Mouse (Mus musculus): ENCODE data around the gene Cog4.
"Not testable (repeated sequence)": the region's sequence is repeated elsewhere in the genome, so short reads cannot be mapped to it uniquely, and the experiment has no call there.

Gene Cog4

GRCm38 (mm10) chr8:110877862-110878261, 31.5 kb downstream of the Cog4 start:
- in situ Hi-C loops (cut with MboI; ENCODE audit: low pct_unique_long_range_greater_than_20kb in 1 of 2, low sequenced_read_pairs in 2 of 2, unreplicated experiment in 1 of 2), result no loop called here

- in situ Hi-C loops (cut with MboI; ENCODE audit: low pct_unique_long_range_greater_than_20kb in 1 of 2, low sequenced_read_pairs in 2 of 2, unreplicated experiment in 1 of 2), result no loop called here
Observed at GRCm38 (mm10) chr8:110881741-110882310, 35.4 kb downstream of the Cog4 start.

- in situ Hi-C loops (cut with MboI; ENCODE audit: low pct_unique_long_range_greater_than_20kb in 1 of 2, low sequenced_read_pairs in 2 of 2, unreplicated experiment in 1 of 2), result no loop called here
Observed at GRCm38 (mm10) chr8:110883824-110884223, 37.4 kb downstream of the Cog4 start.

GRCm38 (mm10) chr8:110886634-110887033, 40.2 kb downstream of the Cog4 start:
- in situ Hi-C loops (cut with MboI; ENCODE audit: low pct_unique_long_range_greater_than_20kb in 1 of 2, low sequenced_read_pairs in 2 of 2, unreplicated experiment in 1 of 2), result no loop called here

- in situ Hi-C loops (cut with MboI; ENCODE audit: low pct_unique_long_range_greater_than_20kb in 1 of 2, low sequenced_read_pairs in 2 of 2, unreplicated experiment in 1 of 2), result no loop called here
Observed at GRCm38 (mm10) chr8:110887551-110887950, 41.2 kb downstream of the Cog4 start.

- in situ Hi-C loops (cut with MboI; ENCODE audit: low pct_unique_long_range_greater_than_20kb in 1 of 2, low sequenced_read_pairs in 2 of 2, unreplicated experiment in 1 of 2), result no loop called here
Observed at GRCm38 (mm10) chr8:110888441-110888840, 42.0 kb downstream of the Cog4 start.

GRCm38 (mm10) chr8:110888860-110889259, 42.5 kb downstream of the Cog4 start:
- in situ Hi-C loops (cut with MboI; ENCODE audit: low pct_unique_long_range_greater_than_20kb in 1 of 2, low sequenced_read_pairs in 2 of 2, unreplicated experiment in 1 of 2), result no loop called here

- in situ Hi-C loops (cut with MboI; ENCODE audit: low pct_unique_long_range_greater_than_20kb in 1 of 2, low sequenced_read_pairs in 2 of 2, unreplicated experiment in 1 of 2), result no loop called here
Observed at GRCm38 (mm10) chr8:110889904-110890470, 43.6 kb downstream of the Cog4 start.

GRCm38 (mm10) chr8:110892040-110892439, 45.6 kb downstream of the Cog4 start:
- in situ Hi-C loops (cut with MboI; ENCODE audit: low pct_unique_long_range_greater_than_20kb in 1 of 2, low sequenced_read_pairs in 2 of 2, unreplicated experiment in 1 of 2), result no loop called here

GRCm38 (mm10) chr8:110892913-110893312, 46.5 kb downstream of the Cog4 start:
- in situ Hi-C loops (cut with MboI; ENCODE audit: low pct_unique_long_range_greater_than_20kb in 1 of 2, low sequenced_read_pairs in 2 of 2, unreplicated experiment in 1 of 2), result no loop called here

GRCm38 (mm10) chr8:110894851-110895250, 48.5 kb downstream of the Cog4 start:
- in situ Hi-C loops (cut with MboI; ENCODE audit: low pct_unique_long_range_greater_than_20kb in 1 of 2, low sequenced_read_pairs in 2 of 2, unreplicated experiment in 1 of 2), result no loop called here

- in situ Hi-C loops (cut with MboI; ENCODE audit: low pct_unique_long_range_greater_than_20kb in 1 of 2, low sequenced_read_pairs in 2 of 2, unreplicated experiment in 1 of 2), result no loop called here
Observed at GRCm38 (mm10) chr8:110895254-110895653, 48.9 kb downstream of the Cog4 start.

- in situ Hi-C loops (cut with MboI; ENCODE audit: low pct_unique_long_range_greater_than_20kb in 1 of 2, low sequenced_read_pairs in 2 of 2, unreplicated experiment in 1 of 2), result no loop called here
Observed at GRCm38 (mm10) chr8:110895812-110896211, 49.4 kb downstream of the Cog4 start.

- in situ Hi-C loops (cut with MboI; ENCODE audit: low pct_unique_long_range_greater_than_20kb in 1 of 2, low sequenced_read_pairs in 2 of 2, unreplicated experiment in 1 of 2), result no loop called here
Observed at GRCm38 (mm10) chr8:110897495-110897894, 51.1 kb downstream of the Cog4 start.

GRCm38 (mm10) chr8:110901056-110901455, 54.7 kb downstream of the Cog4 start:
- in situ Hi-C loops (cut with MboI; ENCODE audit: low pct_unique_long_range_greater_than_20kb in 1 of 2, low sequenced_read_pairs in 2 of 2, unreplicated experiment in 1 of 2), result no loop called here

GRCm38 (mm10) chr8:110901839-110902578, 55.6 kb downstream of the Cog4 start, which contains the start of gene Fuk:
TSS of gene Fuk (minus strand) at chr8:110902488.
- in situ Hi-C loops (cut with MboI; ENCODE audit: low pct_unique_long_range_greater_than_20kb in 1 of 2, low sequenced_read_pairs in 2 of 2, unreplicated experiment in 1 of 2), result no loop called here

GRCm38 (mm10) chr8:110902579-110902965, 56.2 kb downstream of the Cog4 start:
- in situ Hi-C loops (cut with MboI; ENCODE audit: low pct_unique_long_range_greater_than_20kb in 1 of 2, low sequenced_read_pairs in 2 of 2, unreplicated experiment in 1 of 2), result no loop called here

GRCm38 (mm10) chr8:110905404-110905803, 59.0 kb downstream of the Cog4 start:
- in situ Hi-C loops (cut with MboI; ENCODE audit: low pct_unique_long_range_greater_than_20kb in 1 of 2, low sequenced_read_pairs in 2 of 2, unreplicated experiment in 1 of 2), result no loop called here

GRCm38 (mm10) chr8:110906682-110907081, 60.3 kb downstream of the Cog4 start:
- in situ Hi-C loops (cut with MboI; ENCODE audit: low pct_unique_long_range_greater_than_20kb in 1 of 2, low sequenced_read_pairs in 2 of 2, unreplicated experiment in 1 of 2), result no loop called here

- in situ Hi-C loops (cut with MboI; ENCODE audit: low pct_unique_long_range_greater_than_20kb in 1 of 2, low sequenced_read_pairs in 2 of 2, unreplicated experiment in 1 of 2), result not testable (repeated sequence)
Observed at GRCm38 (mm10) chr8:110909850-110910249, 63.5 kb downstream of the Cog4 start.
